Mouse (Mus musculus) lung, postnatal 0 days (tissue): ENCODE results near the gene Fbln5. TPM values are rescaled to one million over a fixed set of nuclear protein-coding genes. Genes with fewer than 3 reads are reported as not detected.

ENCODE experiments used
- ATAC-seq: fragments of 200-750 bp; cut with Nextera tagmentation; 2 replicates; pipeline ENCODE4 v1.8.0; 2017; ENCODE audit warnings: moderate library complexity
- DNase-seq: peaks from one replicate; pipeline ENCODE4 v3.0.0-alpha.2; 2016; ENCODE audit warnings: low spot score
- H3K27ac ChIP-seq: fragments of 300-500 bp; sonication (generic); 2 replicates; pipeline ENCODE4 v1.5.1; 2014; ENCODE audit warnings: antibody characterized with exemption, mild to moderate bottlenecking, low read length, mixed read lengths
- H3K27me3 ChIP-seq: fragments of 300-500 bp; sonication (generic); replicated peaks from 2 replicates; pipeline ENCODE4 v1.6.1; 2014; ENCODE audit warnings: low read length, mixed read lengths; ENCODE audit not compliant: insufficient read depth
- H3K36me3 ChIP-seq: fragments of 300-500 bp; sonication (generic); 2 replicates; pipeline ENCODE4 v1.6.1; 2014; ENCODE audit warnings: low read length, mixed read lengths; ENCODE audit not compliant: insufficient read depth
- H3K4me1 ChIP-seq: fragments of 300-500 bp; sonication (generic); 2 replicates; pipeline ENCODE4 v1.6.1; 2014; ENCODE audit warnings: antibody characterized with exemption, low read depth, low read length, mixed read lengths; ENCODE audit not compliant: insufficient read depth
- H3K4me2 ChIP-seq: fragments of 300-500 bp; sonication (generic); replicated peaks from 2 replicates; pipeline ENCODE4 v1.6.1; 2014; ENCODE audit warnings: low read depth, mild to moderate bottlenecking, low read length, moderate library complexity, mixed read lengths
- H3K4me3 ChIP-seq: fragments of 300-500 bp; sonication (generic); 2 replicates; pipeline ENCODE4 v1.5.1; 2014; ENCODE audit warnings: low read depth, low read length
- H3K9ac ChIP-seq: fragments of 300-500 bp; sonication (generic); replicated peaks from 2 replicates; pipeline ENCODE4 v1.6.1; 2014; ENCODE audit warnings: low read depth, mild to moderate bottlenecking
- H3K9me3 ChIP-seq: fragments of 300-500 bp; sonication (generic); 2 replicates; pipeline ENCODE4 v1.6.1; 2016; ENCODE audit warnings: low read length, mixed read lengths
- CTCF ChIP-seq: IDR thresholded peaks from 2 replicates; pipeline ENCODE4 v1.5.1; 2016; ENCODE audit warnings: antibody characterized with exemption, mild to moderate bottlenecking
- EP300 ChIP-seq: IDR thresholded peaks from 2 replicates; pipeline ENCODE4 v1.6.1; 2016; ENCODE audit warnings: antibody characterized with exemption, mild to moderate bottlenecking, control low read depth
- WGBS: fragments of 180-500 bp; shearing (Covaris S2); extraction: QIAGEN DNeasy Blood & Tissue Kit; methylation state at CpG from one replicate; pipeline ENCODE4 v1.1.7; 2014; 5-methylcytosine and 5-hydroxymethylcytosine counted together
- polyA plus RNA-seq: library from polyadenylated mRNA; unstranded; fragments of >200 nt; fragmentation: Nextera tagmentation; extraction: Ambion mirVana; gene quantifications from 2 replicates; pipeline ENCODE4 v1.2.1, GENCODE M21; 2015

Fbln5 gene
- polyA plus RNA-seq, 1 experiment from 2014 or later = 408 TPM

- ATAC-seq (no peak), DNase-seq (no peak)
- no peaks in the 10 kb centered on the region for H3K9me3 ChIP-seq
- TF ChIP-seq CTCF (no peak), EP300 (no peak)
- H3K27ac ChIP-seq = no peak overlapping the region
- H3K9ac ChIP-seq = no peak overlapping the region
- H3K4me1 ChIP-seq = peaks cover 12% of the 10 kb centered on the region; the same call in 1 of the 2 replicates
- no peak overlapping the region for H3K4me3 ChIP-seq
- H3K27me3 ChIP-seq = no peaks in the 10 kb centered on the region
- WGBS = 82% methylated on average over 6 of the region's 6 CpGs
- peaks cover 4% of the 10 kb centered on the region; the same call in 1 of the 2 replicates for H3K36me3 ChIP-seq
- no peak overlapping the region for H3K4me2 ChIP-seq
Observed at GRCm38 (mm10) chr12:101815796-101816195, 3.1 kb downstream of the Fbln5 start.

DNA sequence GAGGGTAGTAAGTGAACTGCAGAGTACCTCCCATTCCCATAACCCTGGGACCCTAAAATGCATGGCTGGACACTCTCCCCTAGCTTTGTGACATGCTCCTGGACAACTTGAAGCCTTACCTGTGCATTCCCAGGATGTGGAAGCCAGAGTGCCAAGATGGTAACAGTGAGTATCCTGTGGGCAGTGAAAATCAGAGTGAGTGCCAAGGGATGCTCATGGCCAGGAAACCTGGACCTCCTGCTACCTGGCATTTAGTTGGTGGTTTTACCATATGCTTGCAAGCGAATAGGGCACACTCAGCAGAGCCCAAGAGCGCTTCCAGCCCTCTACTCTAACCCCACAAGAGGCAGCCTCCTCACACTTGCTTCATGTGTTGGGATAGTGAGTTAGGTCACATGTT lies 4.4 kb downstream of the Fbln5 start:
- DNase-seq (no peak), ATAC-seq (no peak)
- no peaks in the 10 kb centered on the region for H3K9me3 ChIP-seq
- WGBS = 90% methylated on average over 2 of the region's 2 CpGs
- TF ChIP-seq CTCF = no peak
- no peak for TF ChIP-seq EP300
- H3K9ac ChIP-seq = no peak overlapping the region
- no peak overlapping the region for H3K4me3 ChIP-seq
- H3K27me3 ChIP-seq = no peaks in the 10 kb centered on the region
- no peak overlapping the region for H3K4me2 ChIP-seq
- peaks cover 10% of the 10 kb centered on the region; the same call in 1 of the 2 replicates for H3K4me1 ChIP-seq
- no peak overlapping the region for H3K27ac ChIP-seq
- peaks cover 4% of the 10 kb centered on the region for H3K36me3 ChIP-seq

DNA sequence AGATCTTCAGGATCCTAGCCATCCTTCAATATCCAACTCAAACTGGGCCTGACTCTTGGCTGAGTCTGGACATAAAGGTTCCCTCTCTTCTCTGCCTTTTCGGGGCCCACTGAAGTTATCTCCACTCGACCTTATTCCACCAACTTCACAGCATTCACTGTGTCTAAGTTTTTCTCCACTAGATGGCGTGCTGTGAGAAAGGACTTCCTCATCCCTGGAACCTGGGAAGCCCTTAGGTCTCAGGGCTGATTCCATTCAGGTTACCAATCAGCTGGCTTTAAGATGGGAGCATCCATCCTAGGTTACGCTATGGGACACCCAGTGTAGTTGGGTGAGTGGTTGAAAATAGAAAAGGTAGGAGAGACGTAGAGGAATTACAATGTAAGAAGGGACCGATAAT lies 7.7 kb downstream of the Fbln5 start:
- H3K27me3 ChIP-seq = no peaks in the 10 kb centered on the region
- no peak for DNase-seq
- no peak for ATAC-seq
- no peak overlapping the region for H3K27ac ChIP-seq
- H3K36me3 ChIP-seq = peaks cover 4% of the 10 kb centered on the region
- TF ChIP-seq EP300 (no peak), CTCF (peak; percentile 77)
- no peaks in the 10 kb centered on the region for H3K9me3 ChIP-seq
- H3K4me1 ChIP-seq = no peaks in the 10 kb centered on the region
- no peak overlapping the region for H3K4me2 ChIP-seq
- no peak overlapping the region for H3K4me3 ChIP-seq
- whole genome bisulfite sequencing = 65% methylated on average over 6 of the region's 6 CpGs
- no peak overlapping the region for H3K9ac ChIP-seq

GRCm38 (mm10) chr12:101810515-101810914 lies 8.3 kb downstream of the Fbln5 start:
- Histone ChIP-seq H3K27ac (no peak overlapping the region), H3K9ac (no peak overlapping the region), H3K4me1 (no peaks in the 10 kb centered on the region), H3K9me3 (no peaks in the 10 kb centered on the region), H3K27me3 (no peaks in the 10 kb centered on the region), H3K4me3 (no peak overlapping the region), H3K36me3 (peaks cover 4% of the 10 kb centered on the region), H3K4me2 (no peak overlapping the region)
- TF ChIP-seq CTCF (no peak), EP300 (no peak)
- WGBS = 61% methylated on average over 2 of the region's 2 CpGs
- DNase-seq = no peak
- ATAC-seq = no peak

DNA sequence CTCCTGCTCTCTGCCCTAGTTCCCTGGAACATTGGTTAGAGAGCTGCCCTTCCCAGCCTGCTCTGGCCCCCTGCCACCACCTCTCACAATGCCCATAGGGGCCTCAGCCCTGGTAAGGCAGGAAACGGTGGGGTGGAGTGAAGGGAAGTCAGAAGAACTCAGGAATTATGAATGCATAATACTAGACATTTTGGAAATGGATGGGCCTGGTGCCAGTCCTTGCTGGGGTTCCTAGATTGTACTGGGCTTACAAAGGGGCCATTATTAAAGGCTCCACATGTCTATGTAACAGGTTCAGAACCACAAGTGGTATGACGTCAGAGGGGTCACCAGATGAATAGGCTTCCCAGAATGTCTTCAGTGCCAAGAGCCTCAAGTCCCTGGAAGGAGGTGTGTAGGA lies 11.5 kb downstream of the Fbln5 start:
- peak; percentile 85 for TF ChIP-seq EP300
- TF ChIP-seq CTCF = peak; percentile 43; the same call in 1 of the 2 replicates
- peak overlapping the region; percentile 40; the same call in 1 of the 2 replicates for H3K27ac ChIP-seq
- no peaks in the 10 kb centered on the region for H3K27me3 ChIP-seq
- H3K4me1 ChIP-seq = no peaks in the 10 kb centered on the region
- peaks cover 4% of the 10 kb centered on the region for H3K36me3 ChIP-seq
- no peaks in the 10 kb centered on the region for H3K9me3 ChIP-seq
- ATAC-seq = peak; percentile 93
- H3K4me3 ChIP-seq = no peak overlapping the region
- peak; percentile 71 for DNase-seq
- no peak overlapping the region for H3K4me2 ChIP-seq
- WGBS = 24% methylated on average over 2 of the region's 2 CpGs
- no peak overlapping the region for H3K9ac ChIP-seq

GRCm38 (mm10) chr12:101802445-101802844 lies 16.4 kb downstream of the Fbln5 start:
- ATAC-seq (no peak), DNase-seq (no peak)
- Histone ChIP-seq H3K4me3 (no peak overlapping the region), H3K27me3 (no peaks in the 10 kb centered on the region), H3K4me2 (no peak overlapping the region), H3K27ac (no peak overlapping the region), H3K4me1 (no peaks in the 10 kb centered on the region), H3K9ac (no peak overlapping the region), H3K36me3 (no peaks in the 10 kb centered on the region), H3K9me3 (no peaks in the 10 kb centered on the region)
- TF ChIP-seq EP300 (no peak), CTCF (no peak)
- 80% methylated on average over 3 of the region's 3 CpGs for WGBS

- Histone ChIP-seq H3K9me3 (no peaks in the 10 kb centered on the region), H3K27ac (no peak overlapping the region), H3K9ac (no peak overlapping the region), H3K4me3 (no peak overlapping the region), H3K4me2 (no peak overlapping the region), H3K27me3 (no peaks in the 10 kb centered on the region), H3K36me3 (no peaks in the 10 kb centered on the region), H3K4me1 (no peaks in the 10 kb centered on the region)
- no peak for DNase-seq
- TF ChIP-seq EP300 (no peak), CTCF (no peak)
- ATAC-seq = no peak
- WGBS = 64% methylated on average over 5 of the region's 5 CpGs
Observed at GRCm38 (mm10) chr12:101801744-101802143, 17.1 kb downstream of the Fbln5 start.
